Mouse (Mus musculus): Measurements from ENCODE around the gene Eef2k.
"Not testable (repeated sequence)": the region's sequence is repeated elsewhere in the genome, so short reads cannot be mapped to it uniquely, and the experiment has no call there.

Gene Eef2k

GRCm38 (mm10) chr7:120936522-120936921 lies 93.9 kb downstream of the Eef2k start:
- DNase-seq (ENCODE audit: extremely low spot score) = no peak

GRCm38 (mm10) chr7:120938206-120938605 lies 95.6 kb downstream of the Eef2k start:
- DNase-seq (ENCODE audit: extremely low spot score) = no peak

GRCm38 (mm10) chr7:120940343-120940742 lies 97.7 kb downstream of the Eef2k start:
- no peak for DNase-seq (ENCODE audit: extremely low spot score)

- DNase-seq (ENCODE audit: extremely low spot score) = no peak
Measured at GRCm38 (mm10) chr7:120941214-120941613, 98.6 kb downstream of the Eef2k start.

- DNase-seq (ENCODE audit: extremely low spot score) = no peak
Measured at GRCm38 (mm10) chr7:120942506-120942905, 99.9 kb downstream of the Eef2k start.

- no peak for DNase-seq (ENCODE audit: extremely low spot score)
Measured at GRCm38 (mm10) chr7:120943936-120944509, 101.4 kb downstream of the Eef2k start.

GRCm38 (mm10) chr7:120953591-120953990 lies 111.0 kb downstream of the Eef2k start:
- DNase-seq (ENCODE audit: extremely low spot score) = not testable (repeated sequence)

All from embryo, embryonic 9.5 days (tissue).